Mouse (Mus musculus) frontal cortex, adult 2 months (tissue): ENCODE results near the gene Arl15. TPM values are rescaled to one million over a fixed set of nuclear protein-coding genes. Genes with fewer than 3 reads are reported as not detected.

Experiments
- DNase-seq, 2 experiments: peaks; one replicate each; pipeline ENCODE4 v3.0.0; 2022; ENCODE audit warnings: low spot score in 1 of 2; ENCODE audit errors: extremely low spot score in 1 of 2
- polyA plus RNA-seq: library from polyadenylated mRNA; depleted of rRNA; stranded (reverse); fragments of >200 nt; gene quantifications from 2 replicates; pipeline ENCODE4 v1.2.3, GENCODE M21; 2012; rRNA removed

The Arl15 gene
- polyA plus RNA-seq, 1 experiment, result 17.3 TPM

DNA sequence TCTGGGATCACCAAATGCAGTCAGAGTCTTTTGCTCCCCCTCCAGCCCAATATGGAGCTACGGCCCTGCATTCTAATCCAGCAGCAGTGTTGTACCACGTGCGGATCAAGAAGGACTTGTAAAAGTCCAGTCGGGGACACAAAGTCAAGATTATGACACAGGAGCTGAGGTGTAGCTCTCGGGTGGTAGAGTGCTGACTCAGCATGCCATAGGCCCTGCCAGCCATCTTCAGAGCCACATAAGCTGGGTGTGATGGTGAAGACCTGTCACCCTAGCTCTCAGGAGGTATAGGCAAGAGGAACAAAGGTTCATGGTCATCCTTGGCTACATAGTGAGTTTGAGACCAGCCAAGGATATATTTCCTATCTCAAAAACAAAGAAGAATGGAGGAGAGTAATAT is 377.2 kb downstream of the Arl15 start:
- DNase-seq, result no peak

- no peak for DNase-seq
Observed at GRCm38 (mm10) chr13:114188107-114188506, 393.8 kb downstream of the Arl15 start.

- DNase-seq, result no peak
Observed at GRCm38 (mm10) chr13:114188801-114189200, 394.5 kb downstream of the Arl15 start.

GRCm38 (mm10) chr13:114189441-114189840 is 395.1 kb downstream of the Arl15 start:
- DNase-seq, result no peak

DNA sequence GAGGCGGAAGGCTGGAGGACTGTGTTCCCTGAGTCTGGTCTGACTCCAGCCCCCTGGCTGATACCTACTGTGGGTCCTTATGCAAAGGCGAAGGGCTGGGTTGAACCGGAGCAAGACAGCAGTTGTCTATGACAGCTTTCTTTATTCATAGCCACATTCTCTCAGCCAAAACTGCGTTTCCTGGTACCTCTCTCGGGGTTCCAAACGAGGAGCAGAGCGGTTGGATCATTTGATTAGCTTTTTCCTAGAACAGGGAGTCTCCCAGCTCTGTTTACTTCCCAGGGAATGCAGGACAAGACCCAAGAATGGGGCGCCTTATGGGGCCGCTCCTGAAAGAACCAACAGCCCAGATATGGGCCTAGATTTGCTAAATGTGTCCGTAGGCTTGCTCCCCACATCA is 396.6 kb downstream of the Arl15 start:
- no peak for DNase-seq

GRCm38 (mm10) chr13:114198252-114198799 is 404.0 kb downstream of the Arl15 start:
- peak in 1 of 2 experiments; percentile 11 for DNase-seq

GRCm38 (mm10) chr13:114199746-114200145 is 405.4 kb downstream of the Arl15 start:
- DNase-seq, result peak in 1 of 2 experiments; percentile 22

- DNase-seq, result no peak
Observed at GRCm38 (mm10) chr13:114200545-114200944, 406.2 kb downstream of the Arl15 start.

DNA sequence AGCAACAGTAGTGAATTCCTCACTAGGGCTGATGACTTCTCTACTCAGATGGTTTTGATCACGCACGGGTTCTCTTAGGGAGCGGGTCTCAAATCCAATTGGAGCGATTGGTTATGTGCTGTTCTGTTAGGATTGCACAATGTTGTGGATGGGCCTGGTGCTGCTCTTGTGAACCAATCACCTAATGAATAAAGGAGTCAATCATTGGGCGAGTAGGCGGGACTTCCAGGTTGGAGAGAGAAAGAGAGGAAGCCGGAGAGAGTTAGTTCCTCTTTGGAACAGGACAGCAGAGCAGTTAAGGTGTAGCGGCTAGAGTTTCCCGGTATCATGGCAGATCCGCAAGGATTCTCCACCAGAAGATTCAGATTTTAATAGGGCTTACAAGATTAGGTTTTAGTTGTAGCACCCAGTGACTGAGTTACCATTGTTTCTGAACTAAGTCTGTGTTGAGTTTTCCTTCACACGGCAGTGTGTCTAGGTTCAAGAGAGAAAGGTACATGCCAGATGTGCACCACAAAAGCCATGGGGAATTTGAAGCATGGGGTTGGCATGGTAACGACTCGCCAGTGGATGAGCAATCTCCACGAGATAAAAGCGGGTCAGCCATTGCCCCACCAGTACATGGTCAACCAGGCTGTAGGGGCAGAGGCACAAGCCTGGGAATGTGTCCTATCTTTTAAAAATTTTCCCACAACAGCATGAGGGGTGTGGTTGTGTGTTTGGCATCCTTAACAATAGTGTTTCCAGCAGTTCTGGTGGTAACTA is 408.7 kb downstream of the Arl15 start:
- no peak for DNase-seq

Other genes starting within 250 kb of the Arl15 start
- 17.5 and 19.5 TPM in 2 replicates for gene Snx18, start 175.9 kb upstream of the Arl15 start, polyA plus RNA-seq
- 7.3 and 8.5 TPM in 2 replicates for gene Hspb3, start 130.8 kb upstream of the Arl15 start, polyA plus RNA-seq